Mouse (Mus musculus): ENCODE measurements around the gene Scrt2. TPM values are rescaled to one million over a fixed set of nuclear protein-coding genes. Genes with fewer than 3 reads are reported as not detected.
"Not testable (repeated sequence)": the region's sequence is repeated elsewhere in the genome, so short reads cannot be mapped to it uniquely, and the experiment has no call there.

Scrt2 gene
- polyA plus RNA-seq, 1 experiment from 2014 or later: not detected

- Histone ChIP-seq H3K9ac (no peak overlapping the region), H3K9me3 (no peaks in the 10 kb centered on the region), H3K36me3 (no peaks in the 10 kb centered on the region), H3K4me3 (no peak overlapping the region), H3K27me3 (peaks cover 52% of the 10 kb centered on the region), H3K27ac (no peak overlapping the region), H3K4me1 (no peaks in the 10 kb centered on the region), H3K4me2 (replicated peaks) (no peak overlapping the region)
- no peak for ATAC-seq (ENCODE audit: low FRiP score, low read depth)
- WGBS: 70% methylated on average over 9 of the region's 9 CpGs
Measured at GRCm38 (mm10) chr2:152057252-152057563, 24.1 kb upstream of the Scrt2 start.

DNA sequence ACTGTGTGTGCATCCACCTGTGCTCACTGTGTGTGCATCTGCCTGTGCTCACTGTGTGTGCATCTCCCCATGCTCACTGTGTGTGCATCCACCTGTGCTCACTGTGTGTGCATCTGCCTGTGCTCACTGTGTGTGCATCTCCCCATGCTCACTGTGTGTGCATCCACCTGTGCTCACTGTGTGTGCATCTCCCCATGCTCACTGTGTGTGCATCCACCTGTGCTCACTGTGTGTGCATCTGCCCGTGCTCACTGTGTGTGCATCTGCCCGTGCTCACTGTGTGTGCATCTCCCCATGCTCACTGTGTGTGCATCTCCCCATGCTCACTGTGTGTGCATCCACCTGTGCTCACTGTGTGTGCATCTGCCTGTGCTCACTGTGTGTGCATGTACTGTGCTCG, 18.5 kb upstream of the Scrt2 start:
- H3K4me1 ChIP-seq; H3K27ac ChIP-seq; ATAC-seq (ENCODE audit: low FRiP score, low read depth); H3K9me3 ChIP-seq; H3K27me3 ChIP-seq; H3K4me2 ChIP-seq (replicated peaks); H3K4me3 ChIP-seq; H3K36me3 ChIP-seq; H3K9ac ChIP-seq: not testable (repeated sequence)
- 77% methylated on average over 3 of the region's 3 CpGs for WGBS

GRCm38 (mm10) chr2:152068660-152069433, 12.5 kb upstream of the Scrt2 start:
- no peak overlapping the region for H3K4me2 ChIP-seq (replicated peaks)

DNA sequence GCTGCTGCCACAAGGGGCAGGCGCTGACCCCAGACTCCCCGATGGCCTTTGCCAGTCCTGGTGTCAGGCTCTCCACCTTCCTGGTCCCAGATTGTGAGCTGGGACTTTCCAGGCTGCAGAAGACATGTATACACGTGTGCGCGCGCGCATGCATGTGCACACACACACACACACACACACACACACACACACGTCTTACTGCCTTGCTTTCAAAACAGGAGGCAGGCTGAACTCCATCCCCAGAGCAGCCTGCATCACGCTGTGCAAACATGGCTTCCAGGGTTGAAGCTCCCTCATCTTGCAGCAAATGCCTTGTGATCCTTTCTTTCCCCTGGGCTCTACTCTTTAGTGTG, 11.9 kb upstream of the Scrt2 start:
- 64% methylated on average over 9 of the region's 9 CpGs for whole genome bisulfite sequencing
- ATAC-seq (ENCODE audit: low FRiP score, low read depth): no peak

More at GRCm38 (mm10) chr2:152068660-152069433, 12.5 kb upstream of the Scrt2 start:
- 0 out of 2 replicates have a peak, but pooled peaks cover 10% of the 10 kb centered on the region for H3K27me3 ChIP-seq
- ATAC-seq (ENCODE audit: low FRiP score, low read depth): no peak
- WGBS: 40% methylated on average over 11 of the region's 11 CpGs
- no peak overlapping the region for H3K4me3 ChIP-seq
- no peaks in the 10 kb centered on the region for H3K9me3 ChIP-seq
- no peak overlapping the region for H3K9ac ChIP-seq
- no peaks in the 10 kb centered on the region for H3K4me1 ChIP-seq
- H3K36me3 ChIP-seq: no peaks in the 10 kb centered on the region
- H3K27ac ChIP-seq: no peak overlapping the region

DNA sequence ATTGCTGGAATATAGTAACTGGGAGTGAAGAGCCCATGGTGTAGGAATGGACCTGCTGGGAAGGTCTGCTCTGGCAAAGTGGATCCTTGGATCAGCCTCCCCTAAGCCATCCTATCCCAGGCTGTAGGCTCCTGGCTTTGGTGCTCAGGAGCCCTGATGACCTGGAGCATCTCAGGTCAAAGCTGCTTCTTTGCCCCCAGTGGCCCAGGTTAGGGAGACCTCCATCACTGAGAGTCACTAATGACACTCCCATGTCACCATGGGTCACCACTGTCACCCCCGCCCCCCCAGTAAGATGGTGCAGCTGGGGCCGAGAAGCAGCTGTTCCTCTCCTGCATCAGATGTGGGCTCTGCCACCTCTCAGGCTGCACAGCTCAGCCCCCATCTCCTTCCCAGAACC, 11.4 kb upstream of the Scrt2 start:
- Histone ChIP-seq H3K4me1 (no peaks in the 10 kb centered on the region), H3K27me3 (peaks cover 21% of the 10 kb centered on the region), H3K4me3 (no peak overlapping the region), H3K36me3 (no peaks in the 10 kb centered on the region), H3K27ac (no peak overlapping the region), H3K9me3 (no peaks in the 10 kb centered on the region), H3K9ac (no peak overlapping the region), H3K4me2 (replicated peaks) (no peak overlapping the region)
- no peak for ATAC-seq (ENCODE audit: low FRiP score, low read depth)
- 58% methylated on average over 2 of the region's 2 CpGs for WGBS

More for the DNA sequence above, 11.9 kb upstream of the Scrt2 start:
- Histone ChIP-seq H3K4me3 (no peak overlapping the region), H3K9ac (no peak overlapping the region), H3K27ac (no peak overlapping the region), H3K4me2 (replicated peaks) (no peak overlapping the region), H3K27me3 (peaks cover 16% of the 10 kb centered on the region), H3K36me3 (no peaks in the 10 kb centered on the region), H3K9me3 (no peaks in the 10 kb centered on the region), H3K4me1 (no peaks in the 10 kb centered on the region)

- no peak overlapping the region for H3K4me2 ChIP-seq (replicated peaks)
- no peak overlapping the region for H3K9ac ChIP-seq
- no peaks in the 10 kb centered on the region for H3K9me3 ChIP-seq
- no peak for ATAC-seq (ENCODE audit: low FRiP score, low read depth)
- no peak overlapping the region for H3K4me3 ChIP-seq
- no peak overlapping the region for H3K27ac ChIP-seq
- no peaks in the 10 kb centered on the region for H3K4me1 ChIP-seq
- H3K27me3 ChIP-seq: peaks cover 63% of the 10 kb centered on the region
- no peaks in the 10 kb centered on the region for H3K36me3 ChIP-seq
- WGBS: 88% methylated on average over 2 of the region's 2 CpGs
Measured at GRCm38 (mm10) chr2:152074521-152074920, 6.8 kb upstream of the Scrt2 start.

GRCm38 (mm10) chr2:152075294-152075889, 5.9 kb upstream of the Scrt2 start:
- Histone ChIP-seq H3K27me3 (peaks cover 72% of the 10 kb centered on the region), H3K9ac (no peak overlapping the region), H3K9me3 (no peaks in the 10 kb centered on the region), H3K4me1 (peaks cover under 1% of the 10 kb centered on the region), H3K4me2 (replicated peaks) (no peak overlapping the region), H3K27ac (no peak overlapping the region), H3K4me3 (no peak overlapping the region), H3K36me3 (no peaks in the 10 kb centered on the region)
- WGBS: 55% methylated on average over 9 of the region's 9 CpGs
- no peak for ATAC-seq (ENCODE audit: low FRiP score, low read depth)

- no peaks in the 10 kb centered on the region for H3K9me3 ChIP-seq
- H3K9ac ChIP-seq: no peak overlapping the region
- peaks cover 87% of the 10 kb centered on the region for H3K27me3 ChIP-seq
- no peak overlapping the region for H3K4me3 ChIP-seq
- no peak overlapping the region for H3K4me2 ChIP-seq (replicated peaks)
- no peak for ATAC-seq (ENCODE audit: low FRiP score, low read depth)
- peaks cover 15% of the 10 kb centered on the region for H3K4me1 ChIP-seq
- no peak overlapping the region for H3K27ac ChIP-seq
- H3K36me3 ChIP-seq: no peaks in the 10 kb centered on the region
- 70% methylated on average over 3 of the region's 3 CpGs for WGBS
Measured at GRCm38 (mm10) chr2:152077337-152077736, 4.0 kb upstream of the Scrt2 start.

DNA sequence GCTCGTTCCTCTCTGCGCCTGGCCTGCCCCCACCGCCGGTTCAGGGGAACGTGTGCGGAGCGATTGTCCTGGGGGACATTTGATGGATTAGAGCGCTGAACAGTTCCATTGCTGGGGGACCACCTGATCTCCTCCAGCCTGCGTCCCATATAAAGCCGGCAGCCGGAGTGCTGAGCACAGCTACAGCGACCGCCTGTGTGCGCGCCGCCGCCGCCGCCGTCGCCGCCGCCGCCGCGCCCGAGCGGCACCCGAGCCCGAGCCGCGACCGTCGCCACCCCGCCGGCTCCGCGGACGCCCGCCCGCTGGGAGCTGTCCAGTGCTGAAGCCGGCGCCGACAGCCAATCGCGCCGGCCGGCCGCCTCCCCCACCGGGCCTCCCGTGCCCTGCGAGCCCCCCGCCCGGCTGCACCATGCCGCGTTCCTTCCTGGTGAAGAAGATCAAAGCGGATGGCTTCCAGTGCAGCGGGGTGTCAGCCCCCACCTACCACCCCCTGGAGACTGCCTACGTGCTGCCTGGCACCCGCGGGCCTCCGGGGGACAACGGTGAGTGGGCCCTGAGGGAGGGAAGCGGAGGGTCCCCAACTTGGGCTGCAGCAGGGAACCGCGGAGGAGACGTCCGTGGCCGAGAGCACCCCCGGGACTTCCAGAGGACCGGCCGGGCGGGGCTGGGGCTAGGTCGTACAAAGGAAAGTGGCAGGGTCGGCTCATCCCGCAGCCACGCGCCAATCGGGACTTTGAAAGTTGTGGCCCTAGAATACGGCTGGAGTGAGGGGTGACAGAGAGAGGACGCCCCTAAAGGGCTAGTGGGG, 516 bp downstream of the Scrt2 start:
- ATAC-seq (ENCODE audit: low FRiP score, low read depth): peak; percentile 91
- Histone ChIP-seq H3K4me1 (peaks cover 15% of the 10 kb centered on the region), H3K36me3 (no peaks in the 10 kb centered on the region), H3K9me3 (no peaks in the 10 kb centered on the region), H3K27ac (no peak overlapping the region), H3K27me3 (peaks cover 93% of the 10 kb centered on the region), H3K4me3 (peak overlapping the region; percentile 43), H3K4me2 (replicated peaks) (peak overlapping the region; percentile 71), H3K9ac (no peak overlapping the region)
- under 1% methylated on average over 63 of the region's 81 CpGs for WGBS

- H3K4me1 ChIP-seq: peaks cover 15% of the 10 kb centered on the region
- ATAC-seq (ENCODE audit: low FRiP score, low read depth): no peak
- H3K9me3 ChIP-seq: no peaks in the 10 kb centered on the region
- peaks cover 92% of the 10 kb centered on the region for H3K27me3 ChIP-seq
- 17% methylated on average over 7 of the region's 7 CpGs for WGBS
- peak overlapping the region; percentile 71 for H3K4me2 ChIP-seq (replicated peaks)
- no peaks in the 10 kb centered on the region for H3K36me3 ChIP-seq
- no peak overlapping the region for H3K27ac ChIP-seq
- H3K4me3 ChIP-seq: peak overlapping the region; percentile 43
- H3K9ac ChIP-seq: no peak overlapping the region
Measured at GRCm38 (mm10) chr2:152082456-152083285, 1.3 kb downstream of the Scrt2 start.

DNA sequence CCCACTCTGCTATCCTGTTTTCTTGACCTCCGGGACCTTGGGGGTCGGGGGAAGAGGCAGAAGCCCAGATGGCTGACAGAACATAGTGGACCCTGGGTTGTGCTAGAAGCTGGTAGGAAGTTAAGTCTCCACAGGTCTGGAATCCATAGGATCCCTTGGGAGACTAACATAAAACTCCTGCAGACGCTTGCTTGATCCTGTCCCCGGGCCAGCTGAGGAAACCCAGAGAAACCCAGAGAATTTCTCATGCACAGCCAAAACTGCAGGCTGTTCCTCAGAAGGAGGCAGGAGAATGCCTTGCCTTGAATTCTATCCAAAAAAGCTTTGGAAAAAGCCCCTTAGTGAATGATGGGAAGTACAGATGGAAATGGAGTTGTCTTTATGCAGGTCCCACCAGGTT, 2.1 kb downstream of the Scrt2 start:
- H3K4me2 ChIP-seq (replicated peaks): no peak overlapping the region
- H3K4me3 ChIP-seq: no peak overlapping the region
- no peak overlapping the region for H3K27ac ChIP-seq
- WGBS: 53% methylated on average over 4 of the region's 4 CpGs
- H3K9ac ChIP-seq: no peak overlapping the region
- ATAC-seq (ENCODE audit: low FRiP score, low read depth): no peak
- H3K36me3 ChIP-seq: no peaks in the 10 kb centered on the region
- H3K4me1 ChIP-seq: peaks cover 15% of the 10 kb centered on the region
- peaks cover 91% of the 10 kb centered on the region for H3K27me3 ChIP-seq
- no peaks in the 10 kb centered on the region for H3K9me3 ChIP-seq

- Histone ChIP-seq H3K27ac (no peak overlapping the region), H3K4me1 (peaks cover 15% of the 10 kb centered on the region), H3K9ac (no peak overlapping the region), H3K36me3 (no peaks in the 10 kb centered on the region), H3K9me3 (no peaks in the 10 kb centered on the region), H3K4me3 (no peak overlapping the region), H3K27me3 (peaks cover 90% of the 10 kb centered on the region), H3K4me2 (replicated peaks) (no peak overlapping the region)
- 68% methylated on average over 6 of the region's 6 CpGs for WGBS
- no peak for ATAC-seq (ENCODE audit: low FRiP score, low read depth)
Measured at GRCm38 (mm10) chr2:152084298-152084697, 3.0 kb downstream of the Scrt2 start.

All from limb, embryonic 13.5 days (tissue).